Mouse (Mus musculus) layer of hippocampus, postnatal 14 days (tissue): ENCODE data around the gene Ppcdc. TPM values are rescaled to one million over a fixed set of nuclear protein-coding genes. Genes with fewer than 3 reads are reported as not detected.
A peak's percentile ranks its signal among the peaks of the same experiment; 100 is the strongest.

ENCODE experiments used
- DNase-seq, 2 experiments: peaks; one replicate each; pipeline ENCODE4 v3.0.0; 2021 to 2022; ENCODE audit warnings: low spot score in 2 of 2, mixed read lengths in 1 of 2
- long read RNA-seq, 2 experiments: library from polyadenylated mRNA; stranded (forward); transcript quantifications; one replicate each; pipeline ENCODE4 v2.0.0; 2021
- total RNA-seq, 2 experiments: library from RNA; stranded (reverse); gene quantifications; 2 replicates each; pipeline ENCODE4 v1.2.3; 2021

The Ppcdc gene
- total RNA-seq, result 10 to 100 TPM; 14.3 to 15.6 TPM
- long read RNA-seq, experiment 1, partial matches to known transcripts, result 4 of 9 reads
- long read RNA-seq, experiment 1, other reads (novel, unspliced or antisense), result 3 of 9 reads
- long read RNA-seq, experiment 2, transcript Ppcdc-201 (7 exons, 2,744 nt), result major isoform, 5 of 17 reads
- long read RNA-seq, experiment 2, partial matches to known transcripts, result 3 of 17 reads
- long read RNA-seq, experiment 2, other reads (novel, unspliced or antisense), result 5 of 17 reads

GRCm38 (mm10) chr9:57439522-57440295 lies at the start of gene Ppcdc:
TSS of gene Ppcdc (minus strand) at chr9:57440124.
- peak; percentile 89 to 96 for DNase-seq

DNA sequence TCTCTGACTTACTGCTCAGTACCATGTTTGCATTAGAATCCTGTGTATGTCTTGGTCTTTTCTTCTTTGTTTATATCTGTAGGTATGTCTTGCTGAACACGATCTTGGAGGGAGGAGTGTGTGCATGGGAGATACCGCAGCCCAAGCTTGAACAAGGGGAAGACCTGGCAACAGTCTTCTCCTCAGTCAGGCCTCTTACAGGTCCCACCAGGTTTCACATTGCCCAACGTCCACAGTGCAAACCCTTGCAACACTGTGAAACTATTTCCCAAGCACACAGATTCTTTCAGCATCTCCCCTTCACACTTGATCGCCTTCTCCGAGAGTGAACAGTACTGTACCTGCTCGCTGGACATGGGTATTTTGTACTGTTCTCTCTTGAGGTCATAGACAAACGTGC lies 47.9 kb upstream of the Ppcdc start:
- DNase-seq, result no peak

- DNase-seq, result peak; percentile 83 to 93
These were observed 45.9 kb upstream of the Ppcdc start for GRCm38 (mm10) chr9:57485774-57486173.

- peak; percentile 32 to 80 for DNase-seq
These were observed 29.0 kb upstream of the Ppcdc start for GRCm38 (mm10) chr9:57468914-57469313.

GRCm38 (mm10) chr9:57467896-57468549 lies 28.1 kb upstream of the Ppcdc start, which contains the start of gene Scamp5:
TSS of gene Scamp5 (minus strand) at chr9:57468060.
- DNase-seq, result peak; percentile 86 to 90

GRCm38 (mm10) chr9:57467271-57467771 lies 27.4 kb upstream of the Ppcdc start:
- DNase-seq, result peak; percentile 50 to 68

DNA sequence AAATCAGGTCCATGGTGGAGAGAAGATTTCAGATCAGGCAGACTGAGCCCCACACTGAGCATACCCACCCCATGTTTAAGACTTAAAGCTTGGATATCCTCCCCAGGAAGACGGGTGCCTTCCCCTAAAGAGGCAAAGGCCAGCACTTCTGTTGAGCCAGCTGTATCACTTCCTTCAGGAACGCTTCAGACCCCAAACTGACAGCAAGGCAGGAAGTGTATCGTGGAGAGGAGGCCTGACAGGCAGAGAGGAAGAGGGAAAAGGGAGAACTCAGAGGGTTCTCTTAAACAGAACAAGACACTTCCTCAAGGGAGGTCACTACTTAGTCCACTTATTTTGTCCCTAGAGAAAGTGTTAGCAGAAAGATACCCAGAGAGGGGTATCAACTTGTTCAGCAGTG lies 26.2 kb upstream of the Ppcdc start:
- no peak for DNase-seq

- DNase-seq, result no peak
These were observed 22.9 kb upstream of the Ppcdc start for GRCm38 (mm10) chr9:57462866-57463265.

DNA sequence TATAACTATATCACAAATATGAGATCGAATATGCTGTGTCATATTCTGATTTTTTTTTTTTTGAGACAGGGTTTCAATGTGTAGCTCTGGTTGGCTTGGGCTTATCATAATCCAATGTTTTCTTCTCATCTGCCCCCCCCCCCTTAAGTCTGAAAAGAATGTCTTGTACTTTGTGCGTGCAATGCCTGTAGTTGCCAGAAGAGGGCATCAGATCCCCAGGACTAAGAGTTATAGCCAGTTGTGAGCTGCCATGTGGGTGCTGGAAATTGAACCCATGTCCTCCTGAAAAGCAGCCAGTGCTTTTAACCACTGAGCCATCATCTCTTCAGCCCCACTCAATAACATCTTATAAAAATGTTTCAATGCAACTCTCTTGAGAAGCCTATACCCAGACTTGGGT lies 19.8 kb upstream of the Ppcdc start:
- DNase-seq, result no peak

DNA sequence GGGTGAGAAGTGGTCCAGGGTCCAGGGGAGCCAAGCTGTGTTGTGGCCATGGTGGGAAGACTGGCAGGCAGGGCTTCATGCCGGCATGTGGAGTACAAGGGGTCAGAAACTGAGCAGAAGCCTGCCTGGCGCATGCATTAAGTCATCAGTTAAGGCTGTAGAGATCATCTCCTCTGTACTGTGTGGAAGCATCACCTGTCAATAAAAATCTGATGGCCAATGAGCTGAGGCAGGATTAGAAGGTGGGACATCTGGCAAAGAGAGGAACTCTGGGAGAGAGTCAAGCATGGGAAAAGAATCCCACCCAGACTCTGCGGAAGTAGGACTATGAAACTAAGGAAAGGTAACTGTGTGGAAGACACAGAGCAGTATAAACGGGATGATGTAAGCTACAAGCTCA lies 13.6 kb upstream of the Ppcdc start:
- DNase-seq, result no peak

DNA sequence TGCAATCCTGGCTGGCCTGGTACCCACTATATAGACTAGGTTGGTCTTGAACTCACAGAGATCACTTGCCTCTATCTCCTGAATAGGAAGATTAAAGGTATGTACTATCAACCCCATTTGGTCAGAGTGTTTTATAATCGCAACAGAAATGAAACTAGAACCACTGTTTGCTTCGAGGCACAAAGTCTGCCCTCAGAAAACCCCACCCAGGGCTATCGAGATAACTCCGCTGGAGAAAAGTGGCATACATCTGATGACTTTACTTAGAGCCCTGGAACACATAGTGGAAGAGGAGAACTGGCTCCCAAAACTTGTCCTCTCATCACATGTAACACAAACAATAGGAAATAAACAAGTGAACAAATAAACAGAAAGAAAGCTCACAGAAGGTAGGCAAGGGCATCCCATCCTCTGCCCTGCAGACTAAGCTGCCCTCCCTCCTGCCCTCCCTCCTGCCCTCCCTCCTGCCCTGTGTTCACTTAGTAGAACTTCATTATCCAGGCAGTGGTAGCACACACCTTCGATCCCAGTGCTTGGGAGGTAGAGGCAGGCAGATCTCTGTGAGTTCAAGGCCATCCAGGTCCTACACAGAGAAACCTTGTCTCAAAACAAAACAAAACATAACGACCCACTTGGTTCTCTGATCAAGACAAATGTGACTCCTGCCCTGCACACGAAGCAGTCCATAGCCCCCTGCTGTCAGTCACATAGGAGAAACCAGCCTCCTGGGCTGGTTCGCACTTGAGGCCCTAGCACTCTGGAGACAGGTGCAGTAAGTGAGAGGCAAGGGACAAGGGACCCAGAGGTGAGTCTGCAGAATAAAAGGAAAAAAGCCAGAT lies 12.9 kb upstream of the Ppcdc start:
- no peak for DNase-seq

DNA sequence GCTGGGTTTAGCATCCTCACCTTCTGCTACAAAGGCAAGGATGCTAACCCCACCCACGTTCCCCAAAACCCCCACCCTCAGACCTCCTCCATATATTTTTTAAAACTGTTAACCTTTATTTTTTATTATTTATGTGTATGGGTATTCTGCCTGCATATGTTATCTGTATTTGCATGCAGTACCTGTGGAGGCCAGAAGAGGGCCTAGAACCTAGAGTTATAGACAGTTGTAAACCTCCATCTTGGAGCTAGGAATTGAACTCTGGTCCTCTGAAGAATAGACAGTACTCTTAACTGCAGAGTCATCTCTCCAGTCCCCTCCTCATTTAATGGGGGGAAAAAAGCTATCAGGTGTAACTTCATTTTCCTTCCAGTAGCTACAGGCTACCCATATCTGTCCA lies 9.8 kb upstream of the Ppcdc start:
- no peak for DNase-seq

DNA sequence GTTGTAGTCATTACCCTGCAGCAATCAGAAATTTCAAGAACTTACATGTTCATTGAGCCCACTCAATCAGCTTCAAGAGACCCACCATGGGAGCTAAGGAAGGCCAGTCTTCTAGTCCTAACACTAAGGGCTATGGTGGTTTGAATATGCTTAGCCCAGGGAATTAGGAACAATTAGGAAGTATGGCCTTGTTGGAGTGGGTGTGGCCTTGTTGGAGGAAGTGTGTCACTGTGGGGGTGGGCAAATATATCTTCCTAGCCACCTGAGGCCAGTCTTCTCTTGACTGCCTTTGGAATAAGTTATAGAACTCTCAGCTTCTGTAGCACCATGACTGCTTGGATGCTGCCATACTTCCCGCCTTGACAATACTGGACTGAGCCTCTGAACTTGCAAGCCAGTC lies 696 bp upstream of the Ppcdc start:
- no peak for DNase-seq

GRCm38 (mm10) chr9:57439083-57439482 lies 841 bp downstream of the Ppcdc start:
- DNase-seq, result no peak

DNA sequence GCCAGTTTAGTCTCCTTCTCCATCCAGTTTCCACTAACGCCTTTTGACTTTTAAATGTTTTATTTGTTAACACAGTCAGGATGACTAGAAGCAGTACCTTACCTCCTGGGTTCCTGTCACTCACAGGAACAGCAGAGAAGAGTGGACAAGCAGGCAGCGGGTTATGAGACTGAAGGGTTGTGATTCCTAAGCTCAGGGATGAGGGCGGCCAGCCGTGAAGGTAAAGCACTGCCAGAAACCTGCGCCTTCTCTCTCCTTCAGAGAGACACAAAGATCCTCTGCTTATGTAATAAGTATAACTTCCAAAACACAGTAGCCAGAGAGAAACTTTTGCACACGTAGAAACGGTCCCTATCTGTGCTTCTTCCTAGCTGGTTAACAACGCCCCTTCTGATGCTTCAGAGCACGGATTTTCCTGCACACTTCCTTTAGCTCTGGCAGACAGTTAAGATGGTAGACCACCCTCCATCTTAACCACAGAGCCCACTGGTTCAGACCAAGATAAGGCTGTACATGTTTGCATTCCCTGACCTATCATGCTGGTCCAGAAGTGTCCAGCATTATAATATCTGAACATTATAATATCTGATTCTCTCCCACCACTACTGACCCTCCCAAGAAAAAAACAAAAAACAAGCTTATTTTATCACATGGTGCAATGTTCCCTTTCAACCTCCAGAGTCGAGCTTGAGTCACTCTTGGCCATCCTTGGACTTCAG lies 1.9 kb downstream of the Ppcdc start:
- DNase-seq, result no peak

GRCm38 (mm10) chr9:57436166-57436565 lies 3.8 kb downstream of the Ppcdc start:
- DNase-seq, result no peak

GRCm38 (mm10) chr9:57434405-57435165 lies 5.3 kb downstream of the Ppcdc start:
- no peak for DNase-seq

GRCm38 (mm10) chr9:57433097-57434032 lies 6.6 kb downstream of the Ppcdc start:
- peak; percentile 74 to 88 for DNase-seq
